Mouse (Mus musculus) retina, postnatal 1 day (tissue): ENCODE measurements around the gene Lix1.

Experiments used
- DNase-seq: peaks from one replicate; pipeline ENCODE4 v3.0.0-alpha.2; 2012

Gene Lix1

GRCm38 (mm10) chr17:17402222-17403004, at the start of gene Lix1:
Lix1 (plus strand) TSS chr17:17402672.
- peak; percentile 90 for DNase-seq

GRCm38 (mm10) chr17:17373550-17373917, 28.9 kb upstream of the Lix1 start:
- DNase-seq, result no peak

GRCm38 (mm10) chr17:17373918-17374910, 28.3 kb upstream of the Lix1 start, which contains the start of gene Riok2:
Riok2 (plus strand) TSS chr17:17374309.
- peak; percentile 98 for DNase-seq

- DNase-seq, result no peak
Measured at GRCm38 (mm10) chr17:17375581-17375980, 26.9 kb upstream of the Lix1 start.

GRCm38 (mm10) chr17:17383703-17384102, 18.8 kb upstream of the Lix1 start:
- DNase-seq, result no peak

GRCm38 (mm10) chr17:17384502-17384901, 18.0 kb upstream of the Lix1 start:
- no peak for DNase-seq

GRCm38 (mm10) chr17:17386117-17386516, 16.4 kb upstream of the Lix1 start:
- no peak for DNase-seq

- no peak for DNase-seq
Measured at GRCm38 (mm10) chr17:17391823-17392222, 10.6 kb upstream of the Lix1 start.

- DNase-seq, result peak; percentile 29
Measured at GRCm38 (mm10) chr17:17392863-17393262, 9.6 kb upstream of the Lix1 start.

GRCm38 (mm10) chr17:17393300-17393699, 9.2 kb upstream of the Lix1 start:
- DNase-seq, result no peak

- peak; percentile 85 for DNase-seq
Measured at GRCm38 (mm10) chr17:17394336-17394735, 8.1 kb upstream of the Lix1 start.

- peak; percentile 45 for DNase-seq
Measured at GRCm38 (mm10) chr17:17396869-17397268, 5.6 kb upstream of the Lix1 start.

GRCm38 (mm10) chr17:17398664-17399063, 3.8 kb upstream of the Lix1 start:
- DNase-seq, result no peak

GRCm38 (mm10) chr17:17403038-17403437, 566 bp downstream of the Lix1 start:
- DNase-seq, result no peak

GRCm38 (mm10) chr17:17403578-17404112, 1.2 kb downstream of the Lix1 start:
- no peak for DNase-seq

GRCm38 (mm10) chr17:17404811-17405544, 2.5 kb downstream of the Lix1 start:
- no peak for DNase-seq

GRCm38 (mm10) chr17:17405606-17406005, 3.1 kb downstream of the Lix1 start:
- no peak for DNase-seq

GRCm38 (mm10) chr17:17408137-17408536, 5.7 kb downstream of the Lix1 start:
- DNase-seq, result peak; percentile 41

- peak; percentile 84 for DNase-seq
Measured at GRCm38 (mm10) chr17:17408720-17409478, 6.4 kb downstream of the Lix1 start.

- DNase-seq, result peak; percentile 71
Measured at GRCm38 (mm10) chr17:17409601-17410000, 7.1 kb downstream of the Lix1 start.

- no peak for DNase-seq
Measured at GRCm38 (mm10) chr17:17411443-17411842, 9.0 kb downstream of the Lix1 start.

- no peak for DNase-seq
Measured at GRCm38 (mm10) chr17:17412176-17412575, 9.7 kb downstream of the Lix1 start.
